Mouse (Mus musculus): Measurements from ENCODE around the gene Reep6. TPM values are rescaled to one million over a fixed set of nuclear protein-coding genes. Genes with fewer than 3 reads are reported as not detected.

The Reep6 gene
- polyA plus RNA-seq, 1 experiment from 2014 or later = 0.14 TPM

- peaks cover 15% of the 10 kb centered on the region for H3K79me2 ChIP-seq (ENCODE audit: inconsistent target)
These were observed 15.2 kb upstream of the Reep6 start for GRCm38 (mm10) chr10:80314494-80315001.

GRCm38 (mm10) chr10:80315315-80315714 lies 14.4 kb upstream of the Reep6 start:
- H3K79me2 ChIP-seq (ENCODE audit: inconsistent target) = peaks cover 22% of the 10 kb centered on the region
- no peak overlapping the region for H3K27ac ChIP-seq
- WGBS (ENCODE audit: missing documents) = 69% methylated on average over 24 of the region's 27 CpGs
- H3K36me3 ChIP-seq (ENCODE audit: inconsistent target) = no peaks in the 10 kb centered on the region; the same call in 1 of the 2 replicates
- H3K4me3 ChIP-seq (ENCODE audit: inconsistent target) = no peak overlapping the region

More at GRCm38 (mm10) chr10:80314494-80315001, 15.2 kb upstream of the Reep6 start:
- WGBS (ENCODE audit: missing documents) = 83% methylated on average over 16 of the region's 16 CpGs
- no peak overlapping the region for H3K27ac ChIP-seq
- no peaks in the 10 kb centered on the region; the same call in 1 of the 2 replicates for H3K36me3 ChIP-seq (ENCODE audit: inconsistent target)
- no peak overlapping the region for H3K4me3 ChIP-seq (ENCODE audit: inconsistent target)

GRCm38 (mm10) chr10:80316359-80316781 lies 13.4 kb upstream of the Reep6 start:
- H3K27ac ChIP-seq = no peak overlapping the region
- peaks cover 22% of the 10 kb centered on the region for H3K79me2 ChIP-seq (ENCODE audit: inconsistent target)
- no peaks in the 10 kb centered on the region; the same call in 1 of the 2 replicates for H3K36me3 ChIP-seq (ENCODE audit: inconsistent target)
- 86% methylated on average over 11 of the region's 11 CpGs for WGBS (ENCODE audit: missing documents)
- no peak overlapping the region for H3K4me3 ChIP-seq (ENCODE audit: inconsistent target)

- Histone ChIP-seq H3K27ac (no peak overlapping the region), H3K4me3 (ENCODE audit: inconsistent target) (no peak overlapping the region), H3K36me3 (ENCODE audit: inconsistent target) (no peaks in the 10 kb centered on the region; the same call in 1 of the 2 replicates), H3K79me2 (ENCODE audit: inconsistent target) (peaks cover 22% of the 10 kb centered on the region)
- WGBS (ENCODE audit: missing documents) = 46% methylated on average over 10 of the region's 10 CpGs
These were observed 12.7 kb upstream of the Reep6 start for GRCm38 (mm10) chr10:80317011-80317410.

- Histone ChIP-seq H3K27ac (peak within 1 kb of the TSS; percentile 76), H3K36me3 (ENCODE audit: inconsistent target) (no peaks in the 10 kb centered on the region; the same call in 1 of the 2 replicates), H3K4me3 (ENCODE audit: inconsistent target) (peak within 1 kb of the TSS; percentile 90), H3K79me2 (ENCODE audit: inconsistent target) (peaks cover 22% of the 10 kb centered on the region)
- WGBS (ENCODE audit: missing documents) = under 1% methylated on average over 33 of the region's 34 CpGs
These were observed 9.4 kb upstream of the Reep6 start, which contains the start of gene 2310011J03Rik for GRCm38 (mm10) chr10:80320340-80320760. 2310011J03Rik (minus strand) TSS chr10:80320537.

DNA sequence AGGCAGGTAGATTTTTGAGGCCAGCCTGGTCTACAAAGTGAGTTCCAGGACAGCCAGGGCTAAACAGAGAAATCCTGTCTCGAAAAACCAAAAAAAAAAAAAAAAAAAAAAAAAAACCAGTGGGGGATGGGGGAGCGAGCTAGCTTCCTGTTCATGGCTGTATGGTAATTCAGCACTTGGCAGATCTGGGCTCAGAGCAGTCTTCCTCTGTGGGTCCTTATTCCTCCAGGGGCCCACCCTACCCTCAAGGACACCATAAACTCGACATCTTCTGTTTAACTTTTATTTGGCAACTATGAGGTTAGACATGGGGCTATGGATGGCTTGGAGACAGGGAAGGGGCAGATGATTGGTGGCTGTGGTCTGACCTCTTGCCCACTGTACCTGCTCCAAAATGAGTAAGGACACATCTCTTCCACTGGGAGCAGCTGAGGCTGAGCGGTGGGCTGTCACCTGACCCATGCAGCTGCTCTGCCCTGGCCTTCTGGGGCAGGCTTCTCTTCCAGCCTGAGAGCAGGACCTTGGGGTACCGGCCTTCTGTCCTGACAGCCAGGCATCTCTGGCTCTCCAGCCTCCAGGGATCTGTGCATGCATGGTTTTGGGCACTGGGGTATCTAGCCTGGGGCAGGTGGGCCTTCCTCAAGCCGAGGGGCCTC lies 8.6 kb upstream of the Reep6 start:
- peak overlapping the region; percentile 90; the same call in 1 of the 2 replicates for H3K4me3 ChIP-seq (ENCODE audit: inconsistent target)
- WGBS (ENCODE audit: missing documents) = 57% methylated on average over 6 of the region's 6 CpGs
- peak overlapping the region; percentile 76 for H3K27ac ChIP-seq
- H3K36me3 ChIP-seq (ENCODE audit: inconsistent target) = no peaks in the 10 kb centered on the region; the same call in 1 of the 2 replicates
- H3K79me2 ChIP-seq (ENCODE audit: inconsistent target) = peaks cover 22% of the 10 kb centered on the region

DNA sequence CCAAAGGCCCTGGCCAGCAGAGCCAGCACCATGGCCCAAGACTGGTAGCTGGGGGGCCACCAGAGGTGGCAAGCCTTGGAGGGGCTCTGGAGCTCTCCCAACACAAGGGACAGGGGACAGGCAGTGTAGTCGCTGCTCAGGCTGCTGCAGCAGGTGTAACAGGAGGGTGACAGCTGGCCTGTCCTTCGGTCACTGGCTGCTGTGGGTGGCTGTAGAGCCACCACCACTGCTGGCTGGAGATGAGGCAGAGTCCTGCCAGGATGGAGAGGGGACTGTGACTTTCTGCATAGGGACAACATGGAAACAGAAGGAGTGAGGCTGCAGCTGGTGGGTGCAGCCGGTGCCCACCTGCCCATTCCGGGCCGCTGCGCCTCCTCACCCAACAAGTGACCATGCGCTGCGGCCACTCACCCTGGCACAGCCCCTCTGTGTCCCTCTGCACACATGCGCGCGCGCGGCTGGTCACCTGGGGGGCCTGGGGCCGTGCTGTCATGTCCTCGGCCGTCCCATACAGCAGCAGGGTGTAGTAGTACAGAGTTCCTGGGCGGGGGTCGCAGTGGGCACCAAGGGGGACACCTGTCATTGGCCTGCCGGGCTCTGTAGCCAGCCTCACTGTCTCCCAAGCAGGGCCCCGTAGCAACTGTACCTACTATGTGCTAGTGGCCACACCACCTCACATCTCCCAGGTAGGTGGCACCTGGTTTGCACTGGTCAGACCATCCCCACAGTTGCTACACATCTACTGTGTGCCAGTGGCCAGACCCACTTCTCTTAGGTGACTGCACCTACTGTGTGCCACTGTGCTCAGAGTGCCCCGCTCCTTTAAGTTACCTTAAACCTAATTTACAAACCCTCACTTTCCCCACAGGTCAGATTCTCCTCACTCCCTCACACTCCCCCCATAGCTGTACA lies 7.8 kb upstream of the Reep6 start:
- H3K79me2 ChIP-seq (ENCODE audit: inconsistent target) = peaks cover 22% of the 10 kb centered on the region
- peak overlapping the region; percentile 76 for H3K27ac ChIP-seq
- no peaks in the 10 kb centered on the region; the same call in 1 of the 2 replicates for H3K36me3 ChIP-seq (ENCODE audit: inconsistent target)
- 91% methylated on average over 21 of the region's 21 CpGs for WGBS (ENCODE audit: missing documents)
- no peak overlapping the region for H3K4me3 ChIP-seq (ENCODE audit: inconsistent target)

DNA sequence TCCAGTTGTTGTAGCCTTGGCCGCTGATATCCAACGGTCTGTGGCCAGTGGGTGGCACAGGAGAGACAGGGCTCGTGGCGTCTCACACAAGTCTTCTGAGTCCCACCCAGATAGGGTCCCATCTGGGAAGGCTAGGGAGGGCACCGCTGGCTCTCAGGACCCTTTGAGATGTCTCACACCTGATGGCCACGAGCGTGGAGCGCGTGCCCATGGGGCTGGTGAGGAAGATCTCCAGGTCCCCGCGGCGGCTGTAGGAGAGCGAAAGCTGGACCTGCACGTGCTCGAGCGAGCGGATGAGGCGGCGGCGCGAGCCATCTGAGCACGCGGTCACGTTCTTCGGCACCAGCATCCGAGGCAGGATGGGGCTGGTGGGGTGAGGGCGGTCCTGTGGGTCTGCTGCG lies 6.9 kb upstream of the Reep6 start:
- H3K4me3 ChIP-seq (ENCODE audit: inconsistent target) = peak overlapping the region; percentile 19
- no peaks in the 10 kb centered on the region; the same call in 1 of the 2 replicates for H3K36me3 ChIP-seq (ENCODE audit: inconsistent target)
- WGBS (ENCODE audit: missing documents) = 2% methylated on average over 22 of the region's 28 CpGs
- peaks cover 22% of the 10 kb centered on the region for H3K79me2 ChIP-seq (ENCODE audit: inconsistent target)
- H3K27ac ChIP-seq = no peak overlapping the region

GRCm38 (mm10) chr10:80323261-80324119 lies 6.3 kb upstream of the Reep6 start:
- 1% methylated on average over 38 of the region's 46 CpGs for WGBS (ENCODE audit: missing documents)
- Histone ChIP-seq H3K36me3 (ENCODE audit: inconsistent target) (no peaks in the 10 kb centered on the region; the same call in 1 of the 2 replicates), H3K4me3 (ENCODE audit: inconsistent target) (peak overlapping the region; percentile 19), H3K79me2 (ENCODE audit: inconsistent target) (peaks cover 18% of the 10 kb centered on the region), H3K27ac (no peak overlapping the region)

GRCm38 (mm10) chr10:80324120-80325037 lies 5.4 kb upstream of the Reep6 start:
- no peak overlapping the region for H3K27ac ChIP-seq
- WGBS (ENCODE audit: missing documents) = 89% methylated on average over 16 of the region's 17 CpGs
- H3K79me2 ChIP-seq (ENCODE audit: inconsistent target) = peaks cover 9% of the 10 kb centered on the region
- no peaks in the 10 kb centered on the region for H3K36me3 ChIP-seq (ENCODE audit: inconsistent target)
- H3K4me3 ChIP-seq (ENCODE audit: inconsistent target) = no peak overlapping the region

DNA sequence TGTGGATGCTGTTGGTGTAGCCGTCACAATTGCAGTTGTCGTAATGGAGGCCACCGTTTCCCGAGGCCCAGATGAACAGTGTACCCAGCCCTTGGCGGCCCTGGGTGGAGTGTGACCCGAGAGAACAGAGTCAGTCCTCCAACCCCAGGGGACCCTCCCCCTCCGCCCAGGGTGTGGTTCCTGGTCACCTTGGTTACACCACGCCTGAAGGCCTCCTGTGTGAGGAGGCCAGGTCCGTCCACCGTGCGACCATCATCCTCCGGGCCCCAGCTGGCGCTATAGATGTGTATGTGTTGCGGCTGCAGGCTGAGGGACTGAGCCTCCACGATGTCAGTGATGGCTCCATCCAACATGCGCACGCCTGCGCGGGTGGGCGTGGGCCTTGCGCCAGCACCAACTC lies 4.7 kb upstream of the Reep6 start:
- H3K79me2 ChIP-seq (ENCODE audit: inconsistent target) = peaks cover 2% of the 10 kb centered on the region
- H3K4me3 ChIP-seq (ENCODE audit: inconsistent target) = no peak overlapping the region
- H3K27ac ChIP-seq = no peak overlapping the region
- no peaks in the 10 kb centered on the region for H3K36me3 ChIP-seq (ENCODE audit: inconsistent target)
- 94% methylated on average over 21 of the region's 21 CpGs for WGBS (ENCODE audit: missing documents)

GRCm38 (mm10) chr10:80330084-80330483 lies 331 bp downstream of the Reep6 start:
- Histone ChIP-seq H3K79me2 (ENCODE audit: inconsistent target) (no peaks in the 10 kb centered on the region), H3K27ac (no peak overlapping the region), H3K4me3 (ENCODE audit: inconsistent target) (no peak overlapping the region), H3K36me3 (ENCODE audit: inconsistent target) (no peaks in the 10 kb centered on the region)
- 1% methylated on average over 41 of the region's 41 CpGs for WGBS (ENCODE audit: missing documents)

DNA sequence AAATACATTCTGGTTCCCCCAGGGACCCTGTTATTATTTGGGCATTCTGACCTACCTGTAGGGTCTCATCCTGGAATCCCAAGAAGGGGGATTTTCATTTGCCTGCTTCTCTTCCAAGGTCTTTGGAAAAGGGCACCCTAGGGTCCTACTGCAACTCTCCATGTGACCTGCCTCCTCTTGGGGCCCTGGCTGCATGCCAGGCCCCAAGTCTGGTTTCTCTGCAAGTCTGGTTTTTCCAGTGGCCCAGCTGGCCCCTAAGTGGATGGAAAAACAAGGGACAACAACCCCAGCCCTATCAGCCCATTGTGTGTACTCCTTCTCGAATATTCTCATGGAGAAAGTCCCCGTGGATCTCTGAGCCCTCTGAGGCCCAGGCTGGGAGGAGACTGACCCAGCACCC lies 1.1 kb downstream of the Reep6 start:
- no peak overlapping the region for H3K27ac ChIP-seq
- 94% methylated on average over 2 of the region's 2 CpGs for WGBS (ENCODE audit: missing documents)
- no peak overlapping the region for H3K4me3 ChIP-seq (ENCODE audit: inconsistent target)
- H3K79me2 ChIP-seq (ENCODE audit: inconsistent target) = no peaks in the 10 kb centered on the region
- H3K36me3 ChIP-seq (ENCODE audit: inconsistent target) = no peaks in the 10 kb centered on the region

Data from macrophage (primary cell).